Mouse (Mus musculus) C2C12 (cell line): Measurements from ENCODE around the gene Poglut1. TPM values are rescaled to one million over a fixed set of nuclear protein-coding genes. Genes with fewer than 3 reads are reported as not detected.
A peak's percentile ranks its signal among the peaks of the same experiment; 100 is the strongest.

Experiments
- H3K27me3 ChIP-seq: one replicate; pipeline ENCODE4 v1.6.1; 2011; ENCODE audit not compliant: control insufficient read depth, insufficient read depth, insufficient read length
- H3K36me3 ChIP-seq: one replicate; pipeline ENCODE4 v1.6.1; 2011; ENCODE audit not compliant: control insufficient read depth, insufficient read depth
- H3K4me3 ChIP-seq: one replicate; pipeline ENCODE4 v1.5.1; 2011; ENCODE audit warnings: mild to moderate bottlenecking, control low read depth; ENCODE audit not compliant: poor library complexity, insufficient read depth, severe bottlenecking
- H3K79me2 ChIP-seq: one replicate; pipeline ENCODE4 v1.6.1; 2011; ENCODE audit not compliant: control insufficient read depth, insufficient read depth
- H3K79me3 ChIP-seq: one replicate; pipeline ENCODE4 v1.6.1; 2011; ENCODE audit warnings: low read depth, control low read depth
- H3ac ChIP-seq: one replicate; pipeline ENCODE3; 2011; ENCODE audit warnings: low read depth; ENCODE audit not compliant: control insufficient read depth, insufficient read length
- CEBPB ChIP-seq: IDR thresholded peaks from one replicate; pipeline ENCODE4 v1.6.1; 2011; ENCODE audit warnings: low read depth, mild to moderate bottlenecking, control low read depth, moderate library complexity
- CTCF ChIP-seq: IDR thresholded peaks from one replicate; pipeline ENCODE4 v1.5.1; 2011; ENCODE audit not compliant: control insufficient read depth, insufficient read depth, insufficient read length
- FOSL1 ChIP-seq: IDR thresholded peaks from one replicate; pipeline ENCODE4 v1.8.0; 2011; ENCODE audit warnings: mild to moderate bottlenecking, low read length; ENCODE audit not compliant: poor library complexity, insufficient read depth, severe bottlenecking
- MAX ChIP-seq: IDR thresholded peaks from one replicate; pipeline ENCODE4 v1.6.1; 2011; ENCODE audit warnings: mild to moderate bottlenecking, control low read depth
- MYOD1 ChIP-seq: IDR thresholded peaks from one replicate; pipeline ENCODE4 v1.6.1; 2011; ENCODE audit warnings: low read depth; ENCODE audit not compliant: control insufficient read depth, insufficient read length
- MYOG ChIP-seq: IDR thresholded peaks from one replicate; pipeline ENCODE4 v1.6.1; 2011; ENCODE audit not compliant: control insufficient read depth, insufficient read length; ENCODE audit errors: extremely low read depth
- USF1 ChIP-seq: IDR thresholded peaks from one replicate; pipeline ENCODE4 v1.6.1; 2011; ENCODE audit warnings: low read depth, mild to moderate bottlenecking, control low read depth, moderate library complexity
- polyA plus RNA-seq: library from polyadenylated mRNA; unstranded; fragments of >200 nt; fragmentation: generic; extraction: Trizol; gene quantifications from one replicate; pipeline ENCODE4 v1.2.1, GENCODE M21; 2012; ENCODE audit warnings: missing spikeins

Poglut1 gene
- polyA plus RNA-seq, 1 experiment = 25.8 TPM

GRCm38 (mm10) chr16:38562131-38562967 lies 12.3 kb upstream of the Poglut1 start:
- Histone ChIP-seq H3K79me3 (peaks cover 34% of the 10 kb centered on the region), H3K36me3 (peaks cover 13% of the 10 kb centered on the region)
- TF ChIP-seq FOSL1 (no peak), MYOD1 (no peak), MYOG (no peak), USF1 (no peak), CTCF (no peak), MAX (no peak), CEBPB (no peak)

GRCm38 (mm10) chr16:38558221-38558748 lies 8.2 kb upstream of the Poglut1 start, which contains the start of gene Tmem39a:
Gene Tmem39a (plus strand): TSS chr16:38558698.
- peaks cover 6% of the 10 kb centered on the region for H3K79me3 ChIP-seq
- peaks cover 14% of the 10 kb centered on the region for H3K27me3 ChIP-seq
- H3ac ChIP-seq = no peak within 1 kb of the TSS
- H3K79me2 ChIP-seq = peaks cover 8% of the 10 kb centered on the region
- H3K4me3 ChIP-seq = no peak within 1 kb of the TSS
- H3K36me3 ChIP-seq = no peaks in the 10 kb centered on the region
- TF ChIP-seq MYOD1 (no peak), CTCF (no peak), USF1 (no peak)

More at GRCm38 (mm10) chr16:38562131-38562967, 12.3 kb upstream of the Poglut1 start:
- Histone ChIP-seq H3K79me2 (peaks cover 49% of the 10 kb centered on the region), H3K27me3 (peaks cover 3% of the 10 kb centered on the region), H3ac (peak overlapping the region; percentile 84), H3K4me3 (peak overlapping the region; percentile 76)

- H3ac ChIP-seq = no peak overlapping the region
- no peaks in the 10 kb centered on the region for H3K79me2 ChIP-seq
- H3K36me3 ChIP-seq = no peaks in the 10 kb centered on the region
- H3K27me3 ChIP-seq = peaks cover 14% of the 10 kb centered on the region
- no peak overlapping the region for H3K4me3 ChIP-seq
- H3K79me3 ChIP-seq = no peaks in the 10 kb centered on the region
- TF ChIP-seq FOSL1 = no peak
- no peak for TF ChIP-seq CEBPB
Observed at GRCm38 (mm10) chr16:38555988-38556387, 5.9 kb upstream of the Poglut1 start.

- H3K79me3 ChIP-seq = no peaks in the 10 kb centered on the region
- no peak overlapping the region for H3K4me3 ChIP-seq
- TF ChIP-seq MYOG = no peak
- TF ChIP-seq FOSL1 = no peak
- TF ChIP-seq MYOD1 = no peak
- TF ChIP-seq USF1 = no peak
- TF ChIP-seq CTCF = no peak
- TF ChIP-seq CEBPB = no peak
- no peak for TF ChIP-seq MAX
- H3K27me3 ChIP-seq = no peaks in the 10 kb centered on the region
- peaks cover 31% of the 10 kb centered on the region for H3K79me2 ChIP-seq
- peaks cover 46% of the 10 kb centered on the region for H3K36me3 ChIP-seq
- H3ac ChIP-seq = no peak overlapping the region
Observed at GRCm38 (mm10) chr16:38548000-38548399, 2.1 kb downstream of the Poglut1 start.

GRCm38 (mm10) chr16:38538716-38539380 lies 11.2 kb downstream of the Poglut1 start:
- H3ac ChIP-seq = no peak overlapping the region
- no peaks in the 10 kb centered on the region for H3K27me3 ChIP-seq
- H3K36me3 ChIP-seq = peaks cover 77% of the 10 kb centered on the region
- H3K79me2 ChIP-seq = no peaks in the 10 kb centered on the region
- no peaks in the 10 kb centered on the region for H3K79me3 ChIP-seq
- no peak for TF ChIP-seq CEBPB
- no peak for TF ChIP-seq MYOG
- no peak for TF ChIP-seq FOSL1
- TF ChIP-seq USF1 = no peak
- no peak for TF ChIP-seq MYOD1
- TF ChIP-seq MAX = no peak
- H3K4me3 ChIP-seq = no peak overlapping the region
